Mouse (Mus musculus): ENCODE measurements around the gene Csnka2ip. TPM values are rescaled to one million over a fixed set of nuclear protein-coding genes. Genes with fewer than 3 reads are reported as not detected.

Csnka2ip gene
- polyA plus RNA-seq (2014; fragmentation: Nextera tagmentation; extraction: Ambion mirVana): not detected in 2 replicates

DNA sequence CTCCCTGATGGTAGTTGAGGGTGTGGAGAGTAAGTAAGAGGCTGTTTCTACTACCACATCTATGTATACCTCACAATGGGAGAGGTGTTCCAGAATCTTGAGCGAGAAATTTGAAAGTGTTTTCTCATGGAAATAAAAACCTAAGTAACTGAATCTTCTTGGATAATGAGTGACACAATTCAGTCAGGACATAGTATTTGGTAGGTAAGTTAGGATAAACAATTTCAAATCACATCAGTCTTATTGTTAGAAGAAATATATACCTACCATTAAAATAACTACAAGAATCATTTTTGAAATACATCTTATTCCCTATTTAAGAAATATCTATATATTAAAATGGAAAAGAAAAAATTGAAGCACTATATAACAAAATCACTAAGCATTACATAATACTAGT lies at the start of gene Csnka2ip:
Csnka2ip (minus strand) TSS at position 101 of the 400 bp plus-strand sequence.
- H3K9me3 ChIP-seq (ENCODE audit: control insufficient read depth, low read length): no peaks in the 10 kb centered on the region
- no peak within 1 kb of the TSS for H3K4me3 ChIP-seq (ENCODE audit: low read depth, low read length)
- no peak within 1 kb of the TSS for H3K27ac ChIP-seq (ENCODE audit: low read depth, low read length)
- 79% methylated on average over 1 of the region's 1 CpGs for WGBS
- H3K9ac ChIP-seq (ENCODE audit: low read depth, low read length): no peak within 1 kb of the TSS
- no peaks in the 10 kb centered on the region for H3K27me3 ChIP-seq (ENCODE audit: control insufficient read depth, insufficient read depth, low read length)
- H3K4me2 ChIP-seq (replicated peaks; ENCODE audit: low read depth, low read length): no peak within 1 kb of the TSS
- no peak for ATAC-seq (ENCODE audit: low FRiP score)
- H3K36me3 ChIP-seq (ENCODE audit: control insufficient read depth, insufficient read depth, low read length): no peaks in the 10 kb centered on the region
- DNase-seq (ENCODE audit: low spot score): no peak
- no peaks in the 10 kb centered on the region for H3K4me1 ChIP-seq (replicated peaks; ENCODE audit: control insufficient read depth, insufficient read depth, low read length)

DNA sequence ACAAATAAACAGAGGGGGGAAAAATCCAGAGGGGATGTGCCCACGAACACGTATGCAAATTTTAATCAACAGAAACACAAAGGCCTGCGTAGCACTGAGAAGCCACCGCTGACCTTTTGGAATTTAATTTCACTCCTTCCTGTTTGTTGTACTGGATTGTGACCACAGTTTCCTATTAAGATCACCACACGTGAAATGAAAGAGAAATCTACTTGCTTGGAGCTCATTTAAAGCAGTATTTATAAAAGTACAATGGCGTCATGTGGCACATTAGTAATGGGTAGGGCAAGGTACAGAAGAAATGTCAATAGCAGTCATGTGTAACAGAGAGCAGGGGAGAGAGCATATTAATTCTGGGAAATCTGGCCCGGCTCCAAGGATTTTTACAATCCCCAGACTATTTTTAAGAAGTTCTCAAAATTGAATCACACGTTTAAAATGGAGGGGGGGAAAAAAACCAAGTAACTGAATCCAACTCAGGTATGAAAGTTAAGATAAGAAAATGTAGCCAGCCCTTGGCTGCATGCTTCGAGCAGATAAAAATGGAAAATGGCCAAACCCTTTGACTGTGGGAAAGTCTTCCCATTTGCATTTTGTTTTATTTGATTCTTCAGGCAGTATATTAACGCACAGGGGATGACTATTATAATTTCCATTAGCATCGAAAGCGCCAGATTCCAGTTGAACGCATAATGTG lies 47.5 kb upstream of the Csnka2ip start:
- ATAC-seq (ENCODE audit: low FRiP score) (peak; percentile 75; the same call in 1 of the 2 replicates), DNase-seq (ENCODE audit: low spot score) (no peak)
- 64% methylated on average over 13 of the region's 13 CpGs for WGBS
- Histone ChIP-seq H3K4me3 (ENCODE audit: low read depth, low read length) (no peak overlapping the region), H3K9ac (ENCODE audit: low read depth, low read length) (no peak overlapping the region), H3K36me3 (ENCODE audit: control insufficient read depth, insufficient read depth, low read length) (no peaks in the 10 kb centered on the region), H3K27me3 (ENCODE audit: control insufficient read depth, insufficient read depth, low read length) (no peaks in the 10 kb centered on the region), H3K4me2 (replicated peaks; ENCODE audit: low read depth, low read length) (no peak overlapping the region), H3K4me1 (replicated peaks; ENCODE audit: control insufficient read depth, insufficient read depth, low read length) (no peaks in the 10 kb centered on the region), H3K27ac (ENCODE audit: low read depth, low read length) (peak overlapping the region; percentile 30; the same call in 1 of the 2 replicates), H3K9me3 (ENCODE audit: control insufficient read depth, low read length) (no peaks in the 10 kb centered on the region)

DNA sequence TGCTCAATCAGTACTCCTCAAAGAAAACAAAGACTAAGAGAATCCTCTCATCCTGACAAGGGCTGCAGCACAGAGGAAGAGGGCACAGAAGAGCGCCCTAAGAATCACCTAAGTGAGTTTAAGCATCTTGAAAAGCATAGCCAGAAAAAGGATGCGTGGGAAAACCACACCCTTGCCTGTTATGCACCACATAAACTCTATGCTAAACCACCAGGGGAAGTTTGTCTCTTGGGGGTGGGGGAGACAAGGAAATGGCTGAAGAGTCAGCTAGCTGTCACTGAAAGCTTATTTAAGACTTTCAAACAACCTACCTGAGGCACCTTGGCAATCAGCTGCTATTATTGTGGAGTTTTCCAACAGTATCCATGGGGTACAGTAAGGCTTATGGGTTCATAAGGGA lies 45.6 kb upstream of the Csnka2ip start:
- Histone ChIP-seq H3K4me2 (replicated peaks; ENCODE audit: low read depth, low read length) (no peak overlapping the region), H3K27me3 (ENCODE audit: control insufficient read depth, insufficient read depth, low read length) (no peaks in the 10 kb centered on the region), H3K27ac (ENCODE audit: low read depth, low read length) (no peak overlapping the region), H3K4me3 (ENCODE audit: low read depth, low read length) (no peak overlapping the region), H3K9ac (ENCODE audit: low read depth, low read length) (no peak overlapping the region), H3K4me1 (replicated peaks; ENCODE audit: control insufficient read depth, insufficient read depth, low read length) (no peaks in the 10 kb centered on the region), H3K36me3 (ENCODE audit: control insufficient read depth, insufficient read depth, low read length) (no peaks in the 10 kb centered on the region), H3K9me3 (ENCODE audit: control insufficient read depth, low read length) (no peaks in the 10 kb centered on the region)
- 82% methylated on average over 2 of the region's 2 CpGs for WGBS
- no peak for ATAC-seq (ENCODE audit: low FRiP score)
- DNase-seq (ENCODE audit: low spot score): no peak

DNA sequence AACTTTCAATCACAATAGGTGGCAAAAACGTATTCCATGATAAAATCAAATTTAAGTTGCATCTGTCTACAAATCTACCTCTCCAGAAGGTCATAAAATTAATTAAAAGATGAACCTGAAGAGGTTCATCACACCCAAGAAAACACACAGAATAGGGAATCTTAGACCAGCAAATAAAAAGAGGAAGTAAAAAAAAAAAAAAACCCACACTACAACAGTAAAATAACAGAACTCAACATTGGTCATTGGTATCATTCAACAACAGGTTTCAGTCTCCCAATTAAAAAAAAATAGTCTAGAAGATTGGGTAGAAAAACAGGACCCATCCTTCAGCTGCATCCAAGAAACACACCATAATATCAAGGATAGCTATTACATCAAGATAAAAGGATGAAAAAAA lies 32.9 kb upstream of the Csnka2ip start:
- DNase-seq (ENCODE audit: low spot score): no peak
- WGBS: 83% methylated on average over 1 of the region's 1 CpGs
- Histone ChIP-seq H3K9me3 (ENCODE audit: control insufficient read depth, low read length) (no peaks in the 10 kb centered on the region), H3K4me2 (replicated peaks; ENCODE audit: low read depth, low read length) (no peak overlapping the region), H3K27ac (ENCODE audit: low read depth, low read length) (no peak overlapping the region), H3K4me1 (replicated peaks; ENCODE audit: control insufficient read depth, insufficient read depth, low read length) (no peaks in the 10 kb centered on the region), H3K36me3 (ENCODE audit: control insufficient read depth, insufficient read depth, low read length) (no peaks in the 10 kb centered on the region), H3K4me3 (ENCODE audit: low read depth, low read length) (no peak overlapping the region), H3K9ac (ENCODE audit: low read depth, low read length) (no peak overlapping the region), H3K27me3 (ENCODE audit: control insufficient read depth, insufficient read depth, low read length) (no peaks in the 10 kb centered on the region)
- ATAC-seq (ENCODE audit: low FRiP score): no peak

DNA sequence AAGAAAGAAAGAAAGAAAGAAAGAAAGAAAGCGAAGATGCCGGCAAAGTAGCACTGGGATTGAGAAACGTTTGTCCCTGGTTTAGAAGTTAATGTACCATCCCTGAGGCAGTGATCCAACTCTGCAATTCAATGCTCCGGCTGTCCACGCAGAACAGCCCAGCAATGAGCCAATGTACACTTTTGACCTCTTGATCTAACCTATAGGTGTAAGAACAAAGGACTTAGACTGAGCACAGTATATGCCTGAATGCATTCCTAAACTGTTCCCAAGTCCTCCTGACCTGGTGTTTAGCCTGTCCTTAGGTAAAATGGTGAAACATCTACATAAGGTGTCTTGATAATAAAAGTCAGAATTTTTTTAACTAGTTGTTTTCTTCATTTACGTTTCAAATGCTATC lies 17.9 kb upstream of the Csnka2ip start:
- Histone ChIP-seq H3K9me3 (ENCODE audit: control insufficient read depth, low read length) (no peaks in the 10 kb centered on the region), H3K27me3 (ENCODE audit: control insufficient read depth, insufficient read depth, low read length) (no peaks in the 10 kb centered on the region), H3K4me2 (replicated peaks; ENCODE audit: low read depth, low read length) (no peak overlapping the region), H3K9ac (ENCODE audit: low read depth, low read length) (no peak overlapping the region), H3K27ac (ENCODE audit: low read depth, low read length) (no peak overlapping the region), H3K36me3 (ENCODE audit: control insufficient read depth, insufficient read depth, low read length) (no peaks in the 10 kb centered on the region), H3K4me3 (ENCODE audit: low read depth, low read length) (no peak overlapping the region), H3K4me1 (replicated peaks; ENCODE audit: control insufficient read depth, insufficient read depth, low read length) (no peaks in the 10 kb centered on the region)
- no peak for ATAC-seq (ENCODE audit: low FRiP score)
- 77% methylated on average over 6 of the region's 6 CpGs for WGBS
- DNase-seq (ENCODE audit: low spot score): no peak

DNA sequence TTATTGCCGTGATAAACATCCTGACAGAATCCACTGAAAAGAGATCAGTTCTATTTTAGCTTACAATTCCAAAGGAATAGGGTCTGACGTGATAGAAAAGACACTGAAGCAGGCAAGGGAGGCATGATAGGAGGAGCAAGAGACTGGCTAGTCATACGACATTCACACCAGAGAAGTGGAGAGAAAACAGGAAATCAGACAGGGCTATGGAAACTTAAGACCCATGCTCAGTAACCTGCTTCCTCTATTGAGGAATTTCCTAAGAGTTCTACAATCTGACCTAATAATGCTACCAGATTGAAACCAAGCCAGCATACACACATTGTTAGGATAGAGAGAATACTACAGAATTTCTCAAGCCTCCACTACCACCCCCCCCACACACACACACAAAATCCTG lies 12.4 kb upstream of the Csnka2ip start:
- Histone ChIP-seq H3K27ac (ENCODE audit: low read depth, low read length) (no peak overlapping the region), H3K9ac (ENCODE audit: low read depth, low read length) (no peak overlapping the region), H3K4me1 (replicated peaks; ENCODE audit: control insufficient read depth, insufficient read depth, low read length) (no peaks in the 10 kb centered on the region), H3K27me3 (ENCODE audit: control insufficient read depth, insufficient read depth, low read length) (no peaks in the 10 kb centered on the region), H3K4me3 (ENCODE audit: low read depth, low read length) (no peak overlapping the region), H3K4me2 (replicated peaks; ENCODE audit: low read depth, low read length) (no peak overlapping the region), H3K9me3 (ENCODE audit: control insufficient read depth, low read length) (no peaks in the 10 kb centered on the region), H3K36me3 (ENCODE audit: control insufficient read depth, insufficient read depth, low read length) (no peaks in the 10 kb centered on the region)
- 76% methylated on average over 3 of the region's 3 CpGs for WGBS
- ATAC-seq (ENCODE audit: low FRiP score) (no peak), DNase-seq (ENCODE audit: low spot score) (no peak)

DNA sequence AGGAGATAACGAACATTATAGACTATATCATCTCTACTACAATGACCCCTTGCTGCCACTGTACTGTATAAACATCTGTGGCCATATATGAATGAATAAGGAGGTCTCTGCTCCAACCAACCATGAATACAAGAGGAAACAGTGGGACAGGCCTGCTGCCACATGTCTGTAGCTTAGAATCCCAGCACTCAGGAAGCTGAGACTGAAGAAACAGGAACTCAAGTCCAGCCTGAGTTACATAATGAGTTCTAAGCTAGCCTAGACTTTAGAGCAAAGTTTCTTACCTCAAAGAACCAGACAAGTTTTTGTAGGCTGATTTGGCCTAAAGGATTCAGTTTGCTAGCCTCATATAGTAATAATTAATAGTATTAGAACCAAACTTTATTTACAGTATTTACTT lies 5.6 kb upstream of the Csnka2ip start:
- no peak overlapping the region for H3K27ac ChIP-seq (ENCODE audit: low read depth, low read length)
- H3K4me1 ChIP-seq (replicated peaks; ENCODE audit: control insufficient read depth, insufficient read depth, low read length): no peaks in the 10 kb centered on the region
- H3K9me3 ChIP-seq (ENCODE audit: control insufficient read depth, low read length): no peaks in the 10 kb centered on the region
- no peak for DNase-seq (ENCODE audit: low spot score)
- H3K4me3 ChIP-seq (ENCODE audit: low read depth, low read length): no peak overlapping the region
- H3K36me3 ChIP-seq (ENCODE audit: control insufficient read depth, insufficient read depth, low read length): no peaks in the 10 kb centered on the region
- H3K9ac ChIP-seq (ENCODE audit: low read depth, low read length): no peak overlapping the region
- 87% methylated on average over 1 of the region's 1 CpGs for WGBS
- H3K27me3 ChIP-seq (ENCODE audit: control insufficient read depth, insufficient read depth, low read length): no peaks in the 10 kb centered on the region
- ATAC-seq (ENCODE audit: low FRiP score): no peak
- no peak overlapping the region for H3K4me2 ChIP-seq (replicated peaks; ENCODE audit: low read depth, low read length)

DNA sequence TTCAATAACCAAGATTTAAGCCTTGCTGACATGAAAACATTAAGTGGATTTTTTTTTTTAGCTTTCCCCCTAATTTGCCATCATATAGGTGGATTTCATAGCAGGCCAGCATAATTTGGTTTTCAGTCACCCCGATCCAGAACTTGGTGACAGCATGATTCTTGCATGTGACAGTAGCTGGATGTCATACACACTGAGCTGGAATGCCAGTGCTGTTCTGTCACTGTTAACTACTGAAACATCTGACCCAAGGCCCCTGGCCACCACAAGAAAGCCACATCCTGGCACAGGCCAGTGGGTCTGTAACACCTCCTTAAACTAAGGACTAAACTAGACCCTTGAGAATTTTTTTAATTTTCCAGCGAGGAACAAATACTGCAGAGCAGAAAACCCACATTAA lies 15.4 kb downstream of the Csnka2ip start:
- no peak overlapping the region for H3K4me2 ChIP-seq (replicated peaks; ENCODE audit: low read depth, low read length)
- no peak overlapping the region for H3K27ac ChIP-seq (ENCODE audit: low read depth, low read length)
- DNase-seq (ENCODE audit: low spot score) (no peak), ATAC-seq (ENCODE audit: low FRiP score) (no peak)
- H3K4me3 ChIP-seq (ENCODE audit: low read depth, low read length): no peak overlapping the region
- no peaks in the 10 kb centered on the region for H3K27me3 ChIP-seq (ENCODE audit: control insufficient read depth, insufficient read depth, low read length)
- no peaks in the 10 kb centered on the region for H3K9me3 ChIP-seq (ENCODE audit: control insufficient read depth, low read length)
- WGBS: 85% methylated on average over 2 of the region's 2 CpGs
- no peaks in the 10 kb centered on the region for H3K4me1 ChIP-seq (replicated peaks; ENCODE audit: control insufficient read depth, insufficient read depth, low read length)
- H3K9ac ChIP-seq (ENCODE audit: low read depth, low read length): no peak overlapping the region
- H3K36me3 ChIP-seq (ENCODE audit: control insufficient read depth, insufficient read depth, low read length): no peaks in the 10 kb centered on the region

DNA sequence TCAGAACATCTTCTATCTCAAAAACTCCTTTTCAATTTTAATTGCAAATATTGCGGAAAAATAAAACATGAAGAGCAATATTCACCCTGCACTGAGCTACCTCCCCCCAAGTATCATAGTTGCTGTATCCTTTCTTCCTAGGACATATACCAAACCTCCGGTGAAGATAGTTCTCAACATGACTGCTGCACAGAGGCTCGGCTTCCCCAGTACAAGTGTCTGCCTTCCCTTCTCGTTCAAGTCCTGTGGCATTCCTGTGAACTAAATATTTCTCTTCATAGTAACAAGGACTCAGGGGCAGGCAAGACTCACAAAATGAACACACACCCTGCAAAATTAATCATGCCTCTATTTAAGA lies 16.0 kb downstream of the Csnka2ip start:
- Histone ChIP-seq H3K4me3 (ENCODE audit: low read depth, low read length) (no peak overlapping the region), H3K4me1 (replicated peaks; ENCODE audit: control insufficient read depth, insufficient read depth, low read length) (no peaks in the 10 kb centered on the region), H3K27me3 (ENCODE audit: control insufficient read depth, insufficient read depth, low read length) (no peaks in the 10 kb centered on the region), H3K36me3 (ENCODE audit: control insufficient read depth, insufficient read depth, low read length) (no peaks in the 10 kb centered on the region), H3K27ac (ENCODE audit: low read depth, low read length) (no peak overlapping the region), H3K9me3 (ENCODE audit: control insufficient read depth, low read length) (no peaks in the 10 kb centered on the region), H3K9ac (ENCODE audit: low read depth, low read length) (no peak overlapping the region), H3K4me2 (replicated peaks; ENCODE audit: low read depth, low read length) (no peak overlapping the region)
- no peak for ATAC-seq (ENCODE audit: low FRiP score)
- 90% methylated on average over 4 of the region's 4 CpGs for WGBS
- DNase-seq (ENCODE audit: low spot score): no peak
